Mouse (Mus musculus): ENCODE data around the gene Cog6.
"Not testable (repeated sequence)": the region's sequence is repeated elsewhere in the genome, so short reads cannot be mapped to it uniquely, and the experiment has no call there.

The Cog6 gene

DNA sequence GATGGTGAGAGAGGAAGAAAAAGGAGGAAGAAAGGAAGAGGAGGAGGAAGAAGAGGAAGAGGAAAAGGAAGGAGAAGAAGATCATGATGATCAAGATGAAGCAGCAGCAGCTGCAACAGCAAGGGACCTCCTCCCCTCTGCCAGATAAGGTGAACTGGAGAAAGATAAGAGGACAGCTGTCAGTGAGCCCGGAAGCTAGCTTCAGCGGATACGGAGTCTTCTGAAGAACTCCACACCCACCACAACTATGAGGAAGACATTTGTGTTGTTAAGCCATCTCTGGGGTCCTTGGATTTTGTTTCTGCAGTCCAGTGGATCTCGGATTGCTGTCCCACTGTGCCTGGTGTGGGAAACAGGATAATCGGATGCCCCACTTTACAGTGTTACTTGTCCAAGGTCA lies 15.4 kb upstream of the Cog6 start:
- no peak for DNase-seq (ENCODE audit: low spot score)

GRCm38 (mm10) chr3:53031586-53031985 lies 14.5 kb upstream of the Cog6 start:
- DNase-seq (ENCODE audit: low spot score), result no peak

DNA sequence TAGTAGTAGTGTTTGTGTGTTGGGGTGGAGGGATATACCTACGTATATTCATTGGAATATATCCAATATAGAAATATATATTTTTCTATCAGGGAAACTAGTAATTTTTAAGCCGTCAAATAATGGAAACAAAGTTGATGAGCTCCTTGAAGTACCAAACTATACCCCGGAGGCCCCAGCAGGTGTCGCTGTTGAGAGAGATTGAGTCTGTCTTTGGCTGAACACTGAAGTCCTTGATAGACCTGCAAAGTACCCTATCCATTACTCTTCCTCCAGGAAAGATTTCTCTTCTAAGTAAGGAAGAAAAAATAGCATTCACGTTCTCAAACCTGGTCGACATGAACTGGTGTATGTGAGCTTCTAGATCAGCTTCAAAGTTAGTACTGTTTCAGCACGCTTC lies 12.0 kb upstream of the Cog6 start:
- no peak for DNase-seq (ENCODE audit: low spot score)

- DNase-seq (ENCODE audit: low spot score), result no peak
Measured at GRCm38 (mm10) chr3:53027333-53027732, 10.3 kb upstream of the Cog6 start.

- DNase-seq (ENCODE audit: low spot score), result no peak
Measured at GRCm38 (mm10) chr3:53007411-53007810, 9.6 kb downstream of the Cog6 start.

GRCm38 (mm10) chr3:53004406-53005114 lies 12.5 kb downstream of the Cog6 start:
- no peak for DNase-seq (ENCODE audit: low spot score)

DNA sequence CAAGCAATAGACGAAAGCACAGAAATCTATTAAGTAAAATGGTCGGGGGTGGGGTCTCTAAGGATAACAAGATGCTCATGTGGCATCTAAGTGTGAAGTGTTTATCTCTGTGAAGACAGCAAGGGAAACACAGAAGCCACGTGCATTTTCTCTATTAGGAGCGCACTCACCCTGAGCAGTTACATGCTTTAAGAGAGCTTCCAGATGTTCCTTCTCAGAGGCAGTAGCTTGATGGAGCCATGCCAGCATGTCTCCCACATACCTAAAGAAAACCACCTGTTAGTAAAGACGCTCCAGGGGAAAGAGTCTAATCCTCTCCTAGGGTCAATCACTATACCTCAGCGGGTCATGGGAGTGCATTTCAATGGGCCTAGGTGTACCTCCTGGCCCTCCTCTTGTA lies 15.0 kb downstream of the Cog6 start:
- no peak for DNase-seq (ENCODE audit: low spot score)

DNA sequence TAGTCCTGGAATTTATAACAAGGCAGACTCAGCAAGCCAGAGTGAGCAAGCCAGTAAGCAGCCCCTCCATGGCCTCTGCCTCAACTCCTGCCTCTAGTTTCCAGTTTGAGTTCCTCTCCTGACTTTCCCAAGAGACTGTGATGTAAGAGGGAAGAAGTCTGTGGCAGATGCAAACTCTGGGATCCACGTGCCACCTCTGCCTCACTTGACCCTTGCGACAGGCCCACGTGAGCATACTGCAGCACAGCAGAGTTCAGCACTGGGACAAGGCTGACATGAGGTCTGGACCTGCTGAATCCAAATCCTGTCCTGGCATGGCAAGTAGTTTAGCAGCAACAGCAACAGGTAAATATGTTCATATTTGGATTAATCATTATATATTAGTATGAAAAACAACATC lies 17.0 kb downstream of the Cog6 start:
- no peak for DNase-seq (ENCODE audit: low spot score)

- no peak for DNase-seq (ENCODE audit: low spot score)
Measured at GRCm38 (mm10) chr3:52999016-52999744, 17.9 kb downstream of the Cog6 start.

DNA sequence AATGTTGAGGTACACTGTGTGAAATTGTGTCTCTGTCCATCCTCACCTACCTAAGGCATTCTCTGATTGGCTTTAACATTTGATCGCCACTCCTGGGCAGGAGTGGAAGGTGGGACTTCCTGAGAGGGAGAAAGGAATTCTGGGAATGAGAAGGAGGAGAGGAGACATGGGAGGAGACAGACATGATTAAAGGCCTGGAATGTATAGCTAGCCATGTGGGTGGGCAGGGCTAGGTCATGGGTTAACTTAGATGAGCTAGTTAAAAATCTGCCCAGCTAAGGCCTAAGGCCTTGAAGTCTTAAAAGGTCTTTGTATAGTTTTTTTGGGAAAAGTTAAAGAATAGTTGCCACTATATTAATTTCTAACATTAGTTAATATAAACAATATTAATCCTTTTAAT lies 19.7 kb downstream of the Cog6 start:
- DNase-seq (ENCODE audit: low spot score), result no peak

GRCm38 (mm10) chr3:52996635-52997034 lies 20.4 kb downstream of the Cog6 start:
- no peak for DNase-seq (ENCODE audit: low spot score)

DNA sequence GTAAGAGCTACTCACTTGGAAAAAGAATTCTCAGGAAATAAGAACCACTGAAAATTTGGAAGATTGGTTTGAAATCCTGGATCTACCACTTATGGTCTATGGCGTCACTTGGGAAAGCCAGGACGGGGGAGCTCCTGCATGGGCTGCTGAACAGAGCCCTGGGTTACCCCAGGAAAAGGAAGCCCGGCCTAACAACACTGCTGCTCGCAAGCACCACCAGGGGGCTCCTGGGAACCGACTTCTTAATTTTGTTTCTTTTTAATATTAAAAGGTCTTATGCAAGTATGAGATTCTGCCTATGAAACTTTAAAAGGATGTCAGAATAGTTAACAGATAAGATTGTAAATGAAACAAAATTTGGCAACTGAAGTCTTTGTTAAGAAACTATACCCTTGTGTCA lies 22.4 kb downstream of the Cog6 start:
- DNase-seq (ENCODE audit: low spot score), result no peak

DNA sequence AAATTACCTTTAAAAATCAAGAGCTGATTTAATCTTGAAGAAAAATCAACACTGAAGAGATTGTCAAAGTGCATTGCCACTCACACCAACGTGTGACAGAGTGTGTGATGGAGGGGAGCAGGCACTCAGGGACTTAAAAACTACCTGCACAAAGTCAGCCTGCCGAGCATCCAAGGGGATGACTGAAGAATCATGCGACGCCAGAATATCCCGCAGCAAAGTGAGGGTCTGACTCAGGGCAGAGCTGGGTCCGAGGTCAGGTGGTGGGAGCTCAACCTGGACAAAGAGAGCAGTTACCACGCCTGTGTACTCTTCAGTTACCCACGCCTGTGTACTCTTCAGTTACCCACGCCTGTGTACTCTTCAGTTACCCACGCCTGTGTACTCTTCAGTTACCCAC lies 23.7 kb downstream of the Cog6 start:
- DNase-seq (ENCODE audit: low spot score), result no peak

DNA sequence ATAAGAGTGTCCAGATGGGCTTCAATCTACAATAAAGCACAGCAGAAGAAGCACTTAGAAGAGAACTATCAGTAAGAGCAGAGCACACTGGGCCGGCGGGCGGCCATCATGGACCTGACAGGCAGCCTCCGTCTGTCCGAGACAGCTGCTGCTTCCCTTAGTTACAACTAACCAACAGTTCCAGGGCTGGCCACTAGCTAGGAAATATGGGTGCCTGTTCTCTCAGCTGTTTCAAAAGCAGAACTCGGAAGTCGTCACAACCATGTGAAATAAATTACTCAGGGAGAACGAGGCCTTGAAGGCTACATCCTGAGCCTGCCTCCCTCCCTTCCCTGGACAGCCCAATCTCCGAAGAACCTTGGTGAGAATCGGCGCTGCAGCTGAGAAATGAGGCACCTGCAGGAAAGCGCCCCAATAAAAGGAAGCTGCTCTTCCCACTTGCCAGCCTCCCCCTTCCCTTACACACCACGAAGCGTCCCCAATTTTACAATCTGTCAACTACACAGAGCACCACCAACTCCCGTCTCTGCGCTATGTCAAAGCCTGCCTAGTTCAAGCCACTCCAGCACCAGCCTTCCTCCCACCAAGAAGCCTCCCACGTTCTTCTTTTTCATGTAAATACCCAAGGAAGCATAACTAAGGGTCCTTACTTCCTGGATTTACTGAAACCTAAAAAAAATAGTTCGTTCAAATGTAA lies 26.8 kb downstream of the Cog6 start:
- DNase-seq (ENCODE audit: low spot score), result no peak

GRCm38 (mm10) chr3:52985508-52985941 lies 31.5 kb downstream of the Cog6 start:
- DNase-seq (ENCODE audit: low spot score), result not testable (repeated sequence)

GRCm38 (mm10) chr3:52983772-52984171 lies 33.3 kb downstream of the Cog6 start:
- DNase-seq (ENCODE audit: low spot score), result no peak

DNA sequence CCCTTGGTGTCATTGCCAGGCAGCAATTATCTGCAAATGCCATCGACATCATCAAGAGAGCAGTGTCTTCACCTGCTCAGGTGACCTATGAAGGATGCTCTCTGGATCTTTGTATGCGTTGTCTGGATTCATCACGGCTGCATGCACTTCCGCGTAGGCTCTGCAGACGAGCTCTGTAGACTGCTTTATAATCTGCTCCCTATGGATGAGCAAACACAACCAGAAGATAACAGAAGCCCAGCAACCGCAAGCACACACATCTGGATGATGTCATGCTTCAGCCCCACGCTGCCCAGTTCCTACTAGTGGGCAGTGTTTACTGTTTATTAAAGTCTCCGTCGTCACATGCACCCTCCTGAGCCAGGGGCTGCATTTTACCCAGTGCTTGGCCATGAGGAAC lies 34.0 kb downstream of the Cog6 start:
- no peak for DNase-seq (ENCODE audit: low spot score)

DNA sequence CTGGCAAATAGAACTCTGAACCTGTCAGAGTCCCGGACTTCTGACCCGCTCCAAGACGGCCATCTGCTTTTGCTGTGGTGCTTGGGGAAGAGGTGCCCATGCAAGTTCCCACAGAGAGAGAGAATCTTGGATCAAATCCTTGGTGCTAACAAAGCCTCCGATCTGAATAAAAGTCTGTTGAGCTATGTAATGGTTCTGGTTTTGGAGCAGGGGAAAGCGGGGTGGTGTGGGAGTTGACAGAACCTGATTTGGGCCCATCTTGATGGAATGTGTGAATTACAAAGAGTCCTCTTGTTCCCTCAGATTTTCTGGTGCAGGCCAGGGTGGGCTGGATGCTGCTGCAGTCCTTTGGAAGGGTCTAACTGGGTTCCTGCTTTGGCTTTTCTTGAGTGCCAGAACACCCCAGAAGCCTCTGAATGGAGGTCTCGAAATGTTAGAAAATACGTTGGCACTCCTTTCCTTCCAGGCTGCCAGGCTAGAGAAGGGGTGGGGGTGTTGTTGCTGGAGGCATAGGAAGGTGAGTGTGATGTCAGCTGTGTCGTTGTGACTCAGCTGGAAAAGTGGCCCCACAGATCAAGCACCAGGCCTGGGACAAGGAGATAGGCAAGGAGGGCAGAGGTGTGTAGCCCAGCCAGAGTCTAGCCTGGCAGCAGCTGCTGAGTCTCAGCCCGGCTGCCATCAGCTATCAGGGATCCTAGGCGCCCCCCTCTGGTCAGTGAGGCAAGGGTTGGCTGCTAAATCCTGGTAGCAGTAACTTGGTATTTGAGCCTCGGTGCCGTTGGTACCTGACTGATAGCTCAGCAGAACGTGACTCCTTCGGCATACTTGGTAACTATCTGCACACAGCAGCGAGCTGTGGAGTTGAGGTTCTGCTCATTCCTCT lies 42.1 kb downstream of the Cog6 start:
- DNase-seq (ENCODE audit: low spot score), result peak; percentile 38

GRCm38 (mm10) chr3:52972916-52973315 lies 44.1 kb downstream of the Cog6 start:
- DNase-seq (ENCODE audit: low spot score), result no peak

DNA sequence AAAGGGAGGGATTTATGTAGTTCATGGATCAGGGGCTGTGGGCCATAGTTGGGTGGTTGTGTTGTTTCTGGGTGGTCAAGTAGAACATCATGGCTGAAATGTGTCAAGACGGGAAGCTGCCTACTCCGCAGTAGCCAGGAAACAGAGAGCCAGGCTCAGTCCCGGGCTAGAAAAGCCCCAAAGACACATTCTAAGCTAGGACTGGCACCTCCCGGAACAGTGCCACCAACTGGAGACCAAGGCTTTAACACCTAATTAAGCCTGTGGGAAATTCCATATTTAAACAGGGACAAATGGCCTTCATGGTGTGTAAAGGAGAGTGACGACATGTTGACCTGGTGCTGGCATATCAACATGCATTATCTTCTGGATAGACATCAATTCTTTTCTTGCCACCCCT lies 50.0 kb downstream of the Cog6 start:
- no peak for DNase-seq (ENCODE audit: low spot score)

DNA sequence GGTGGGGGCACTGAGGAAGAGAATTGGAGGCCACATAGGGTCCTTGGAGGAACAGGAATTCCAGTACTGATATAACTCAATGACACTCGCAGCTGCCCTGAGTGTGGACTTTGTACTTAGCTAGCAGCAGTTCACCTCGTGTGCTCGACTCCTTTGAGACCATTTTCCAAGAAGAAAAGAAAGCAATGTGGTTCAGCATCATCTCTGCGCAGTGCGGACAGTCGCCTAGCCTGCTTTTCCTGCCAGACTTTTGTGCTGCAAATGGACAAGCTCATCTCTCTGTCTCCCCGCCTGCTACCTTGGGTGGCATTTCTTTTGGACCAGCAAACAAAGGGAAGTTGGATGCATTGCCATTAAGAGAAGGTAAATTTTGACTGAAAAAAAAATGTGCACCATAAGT lies 52.8 kb downstream of the Cog6 start:
- DNase-seq (ENCODE audit: low spot score), result no peak

GRCm38 (mm10) chr3:52963441-52963840 lies 53.6 kb downstream of the Cog6 start:
- DNase-seq (ENCODE audit: low spot score), result no peak
